Mouse (Mus musculus) kidney, adult 8-10 months (tissue): ENCODE data around the gene Hagh.

Source experiments
- DNase-seq, 2 experiments: peaks; one replicate each; pipeline ENCODE4 v3.0.0; 2022

The Hagh gene

DNA sequence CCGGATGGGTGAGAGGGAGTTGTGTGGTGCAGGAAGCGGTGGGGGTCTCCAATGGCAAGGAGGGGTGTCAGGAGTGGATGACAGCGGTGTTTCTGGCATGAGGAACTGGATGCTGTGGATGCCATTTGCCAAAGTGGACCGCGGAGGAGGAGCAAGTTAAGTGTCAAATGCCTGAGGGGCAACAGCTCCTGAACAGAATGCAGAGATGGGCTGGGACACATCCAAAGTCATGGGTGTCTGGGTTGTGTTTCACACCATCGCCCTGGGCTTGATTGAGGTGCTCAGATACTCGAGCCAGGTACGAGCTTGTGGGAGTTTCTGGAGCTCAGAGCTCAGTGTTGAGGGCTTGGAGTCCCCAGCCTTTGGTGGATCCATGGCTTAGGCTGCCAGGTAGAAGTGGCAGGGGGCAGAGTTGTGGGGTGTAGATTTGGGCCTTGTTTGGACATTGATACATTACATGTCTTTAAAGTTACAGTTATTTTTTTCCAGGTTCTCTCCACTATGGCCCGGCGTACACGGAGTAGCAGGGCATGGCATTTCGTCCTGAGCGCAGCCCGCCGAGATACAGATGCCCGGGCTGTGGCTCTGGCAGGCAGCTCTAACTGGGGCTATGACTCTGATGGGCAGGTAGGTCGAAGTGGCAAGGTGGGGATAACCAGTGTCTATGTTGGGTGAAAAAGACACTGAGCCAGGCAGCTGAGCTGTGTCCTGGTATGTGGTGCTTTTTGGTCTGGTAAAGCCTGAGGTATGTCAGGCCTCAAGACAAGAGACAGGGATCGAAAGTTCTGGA lies 47.5 kb downstream of the Hagh start:
- DNase-seq = no peak

GRCm38 (mm10) chr17:24888862-24889261 lies 48.9 kb downstream of the Hagh start:
- no peak for DNase-seq

- DNase-seq = no peak
These were observed 50.5 kb downstream of the Hagh start for GRCm38 (mm10) chr17:24890151-24891092.

DNA sequence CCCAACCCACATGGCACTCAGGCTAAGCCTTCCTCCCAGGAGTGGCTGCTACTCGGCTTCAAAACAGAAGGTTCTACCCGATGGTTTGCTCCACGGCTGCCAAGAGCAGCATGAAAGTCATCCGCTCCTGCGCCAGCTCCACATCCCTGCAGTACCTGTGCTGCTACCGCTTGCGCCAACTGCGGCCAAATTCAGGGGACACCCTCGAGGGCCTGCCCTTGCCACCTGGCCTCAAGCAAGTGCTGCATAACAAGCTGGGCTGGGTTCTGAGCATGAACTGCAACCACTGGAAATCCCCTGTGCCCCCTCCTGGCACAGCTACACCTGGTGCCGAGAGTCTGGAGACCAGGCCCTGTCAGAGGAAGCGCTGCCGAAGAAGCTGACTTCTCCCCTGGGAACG lies 51.4 kb downstream of the Hagh start:
- DNase-seq = no peak

- no peak for DNase-seq
These were observed 52.8 kb downstream of the Hagh start for GRCm38 (mm10) chr17:24892785-24893184.

DNA sequence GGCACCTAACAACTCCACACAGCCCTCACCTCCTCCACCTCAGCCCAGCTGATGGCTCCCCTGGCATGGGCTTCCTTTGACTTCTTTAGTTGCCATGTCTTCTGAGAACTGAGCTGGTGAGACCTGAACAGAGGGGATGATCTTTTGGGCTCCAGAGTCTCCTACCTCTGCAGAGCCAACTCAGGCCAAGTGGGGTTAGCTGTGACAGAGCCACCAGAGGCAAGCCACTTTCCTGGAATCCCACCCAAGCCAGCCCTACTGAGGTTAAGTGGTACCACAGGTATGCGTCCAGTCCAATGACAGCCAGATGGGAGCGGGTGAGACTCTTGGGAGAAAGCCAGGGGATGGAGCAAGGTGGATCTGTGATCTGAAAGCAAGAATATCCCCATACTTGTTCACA lies 53.3 kb downstream of the Hagh start:
- DNase-seq = no peak

DNA sequence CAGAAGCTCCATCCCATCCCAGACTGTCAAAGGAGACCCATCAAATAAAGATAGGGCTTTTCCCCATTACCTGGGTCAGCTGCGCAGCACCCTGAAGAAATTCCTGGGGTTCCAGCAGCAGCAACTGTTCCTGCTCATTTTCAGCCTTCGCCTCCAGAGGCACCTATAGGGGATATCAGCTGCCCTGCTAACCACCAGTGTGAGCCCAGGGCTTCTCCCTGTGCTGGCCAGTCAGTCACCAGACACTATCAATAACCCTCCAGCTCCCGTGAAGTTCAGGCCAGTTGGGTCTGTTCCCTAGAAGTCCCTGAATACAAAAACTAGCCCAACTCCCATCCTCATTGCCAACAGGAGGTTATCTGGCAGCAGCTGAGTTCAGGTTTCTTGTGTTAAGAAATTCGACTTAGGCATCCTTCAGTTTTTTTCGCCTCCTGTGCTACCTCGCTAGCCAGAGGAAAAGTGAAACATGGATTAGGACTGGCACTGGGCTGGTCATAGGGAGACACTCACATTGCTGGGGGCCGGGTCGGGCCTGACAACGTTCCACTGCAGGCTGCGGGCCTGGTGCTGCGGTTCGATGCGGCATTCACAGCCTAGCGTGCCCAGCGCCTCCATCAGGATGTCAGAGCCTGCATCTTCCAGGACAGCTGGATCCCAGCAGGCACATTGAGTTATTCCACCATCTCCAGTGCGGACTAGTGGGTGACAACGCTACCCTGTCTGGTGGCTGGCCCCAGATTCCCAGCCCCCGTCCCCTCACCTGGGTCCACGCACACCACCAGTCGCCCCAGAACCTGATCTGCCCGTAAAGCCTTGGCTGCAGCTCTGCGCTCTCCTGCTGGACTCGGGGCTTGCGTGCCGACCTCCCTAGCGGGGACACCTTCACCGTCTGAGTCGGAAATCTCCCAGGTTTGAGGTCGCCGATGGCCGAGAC lies 54.4 kb downstream of the Hagh start:
- no peak for DNase-seq

DNA sequence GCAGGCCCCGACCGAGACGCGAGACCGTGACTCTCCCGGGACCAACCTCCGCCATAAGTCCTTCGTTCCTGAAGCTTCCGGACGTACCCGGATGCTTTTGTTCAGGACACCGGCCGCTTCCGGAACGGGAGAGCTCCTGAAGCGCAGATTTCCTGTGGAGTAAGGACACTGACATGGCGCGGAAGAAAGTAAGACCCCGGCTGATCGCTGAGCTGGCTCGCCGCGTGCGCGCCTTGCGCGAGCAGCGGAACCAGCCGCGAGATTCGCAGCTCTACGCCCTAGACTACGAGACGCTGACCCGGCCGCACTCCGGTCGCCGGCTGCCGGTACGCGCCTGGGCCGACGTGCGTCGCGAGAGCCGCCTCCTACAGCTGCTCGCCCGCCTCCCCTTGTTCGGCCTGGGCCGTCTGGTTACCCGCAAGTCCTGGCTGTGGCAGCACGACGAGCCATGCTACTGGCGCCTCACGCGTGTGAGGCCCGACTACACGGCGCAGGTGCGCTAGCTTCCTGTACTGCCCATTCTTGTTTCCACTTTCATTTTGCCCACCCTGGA lies 55.1 kb downstream of the Hagh start, which contains the start of the genes Eme2 and Mrps34:
Gene Eme2, minus strand, starts transcription at position 93 of the 553 bp plus-strand sequence.
Gene Mrps34, plus strand, starts transcription at position 122 of the 553 bp plus-strand sequence.
- peak; percentile 81 to 86 for DNase-seq

- no peak for DNase-seq
These were observed 55.8 kb downstream of the Hagh start for GRCm38 (mm10) chr17:24895571-24896240.

DNA sequence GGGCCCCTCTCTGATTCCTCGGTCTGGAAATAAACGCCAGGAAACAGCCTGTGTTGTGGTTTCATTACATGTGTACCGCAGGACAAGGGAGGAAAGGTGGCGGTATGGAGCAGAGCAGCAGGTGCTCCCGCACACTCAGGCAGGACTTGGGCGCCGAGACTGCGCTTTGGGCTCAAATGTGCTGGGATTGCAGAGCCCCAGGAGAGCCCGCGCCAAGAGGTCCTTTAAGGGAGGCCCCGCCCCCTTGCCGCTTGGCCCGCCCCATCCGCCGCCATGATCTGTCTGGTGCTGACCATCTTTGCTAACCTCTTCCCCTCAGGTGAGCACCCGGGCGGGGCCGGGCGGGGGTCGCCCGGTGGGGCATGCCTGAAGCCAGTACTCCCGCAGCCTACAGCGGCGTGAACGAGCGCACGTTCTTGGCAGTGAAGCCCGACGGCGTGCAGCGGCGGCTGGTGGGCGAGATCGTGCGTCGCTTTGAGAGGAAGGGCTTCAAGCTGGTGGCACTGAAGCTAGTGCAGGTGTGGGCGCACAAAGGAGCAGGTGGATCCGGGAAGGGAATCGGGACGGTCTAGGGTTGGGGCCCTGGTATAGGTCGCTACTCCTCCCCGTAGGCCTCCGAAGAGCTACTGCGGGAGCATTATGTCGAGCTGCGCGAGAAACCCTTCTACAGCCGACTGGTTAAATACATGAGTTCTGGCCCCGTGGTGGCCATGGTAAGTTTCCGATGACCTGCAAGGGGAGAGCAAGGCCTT lies 56.5 kb downstream of the Hagh start, which contains the start of gene Nme3:
Gene Nme3, plus strand, starts transcription at position 260 of the 752 bp plus-strand sequence.
- peak; percentile 74 to 84 for DNase-seq

GRCm38 (mm10) chr17:24896993-24897269 lies 57.0 kb downstream of the Hagh start:
- no peak for DNase-seq

GRCm38 (mm10) chr17:24897600-24897999 lies 57.7 kb downstream of the Hagh start:
- DNase-seq = peak in 1 of 2 experiments; percentile 8

DNA sequence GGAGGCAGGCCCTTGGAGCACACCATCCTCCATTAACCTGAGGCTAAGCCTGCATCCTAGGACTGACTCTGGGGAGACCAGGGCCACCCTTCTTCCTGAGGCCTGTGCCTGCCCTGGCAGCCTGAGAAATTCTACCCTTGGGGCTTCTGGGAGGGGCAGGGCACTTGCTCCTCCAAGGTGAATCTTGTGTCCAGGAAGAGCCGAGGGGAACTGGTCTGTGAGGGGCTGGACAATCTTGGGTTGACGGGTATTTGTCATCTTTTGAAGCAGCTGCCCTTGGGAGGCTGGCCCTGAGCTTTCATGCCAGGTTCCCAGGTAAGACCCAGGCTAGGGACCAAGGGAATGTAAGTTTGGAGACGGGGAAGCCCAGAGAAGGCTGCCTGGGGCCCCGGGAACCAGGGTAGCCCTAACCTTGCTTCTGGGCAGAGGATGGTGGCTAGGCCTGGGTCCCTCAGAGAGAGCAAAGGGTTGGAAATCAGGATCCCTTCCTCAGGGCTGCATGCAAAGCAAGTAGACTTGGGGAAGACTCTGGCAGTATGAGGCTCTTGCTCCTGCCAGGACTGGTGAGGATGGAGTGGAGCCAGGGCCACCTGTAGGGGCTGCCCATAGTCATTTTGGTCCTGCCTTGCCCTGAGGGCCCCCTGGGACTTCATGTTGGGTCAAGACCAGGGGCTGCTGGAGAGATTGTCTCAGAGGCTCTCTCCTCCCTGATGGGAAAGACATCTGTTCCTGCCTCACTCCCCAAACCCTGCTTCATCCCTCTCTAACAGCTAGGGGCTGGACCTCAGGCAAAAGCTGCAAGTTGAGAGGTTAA lies 58.3 kb downstream of the Hagh start:
- peak in 1 of 2 experiments; percentile 4 for DNase-seq

DNA sequence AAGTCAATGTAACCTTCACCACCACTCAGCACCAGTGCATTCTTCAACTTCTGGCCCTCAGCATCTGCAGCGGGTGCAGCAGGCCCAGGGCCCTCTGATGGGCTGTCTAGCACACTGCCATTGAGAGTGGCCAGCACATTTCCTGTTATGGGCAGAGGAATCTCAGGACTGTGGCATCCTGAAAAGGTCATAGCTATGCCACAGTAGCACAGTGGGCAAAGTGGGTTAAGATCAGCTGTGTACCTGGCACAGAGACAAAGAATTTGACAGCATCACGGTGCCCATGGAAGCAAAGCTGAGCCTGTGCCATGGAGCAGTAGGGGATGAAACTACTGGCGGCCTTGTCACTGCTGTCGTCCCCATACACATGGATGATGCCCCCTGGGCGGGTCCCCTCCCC lies 59.2 kb downstream of the Hagh start:
- DNase-seq = peak in 1 of 2 experiments; percentile 9

GRCm38 (mm10) chr17:24900014-24900413 lies 60.1 kb downstream of the Hagh start:
- DNase-seq = no peak

DNA sequence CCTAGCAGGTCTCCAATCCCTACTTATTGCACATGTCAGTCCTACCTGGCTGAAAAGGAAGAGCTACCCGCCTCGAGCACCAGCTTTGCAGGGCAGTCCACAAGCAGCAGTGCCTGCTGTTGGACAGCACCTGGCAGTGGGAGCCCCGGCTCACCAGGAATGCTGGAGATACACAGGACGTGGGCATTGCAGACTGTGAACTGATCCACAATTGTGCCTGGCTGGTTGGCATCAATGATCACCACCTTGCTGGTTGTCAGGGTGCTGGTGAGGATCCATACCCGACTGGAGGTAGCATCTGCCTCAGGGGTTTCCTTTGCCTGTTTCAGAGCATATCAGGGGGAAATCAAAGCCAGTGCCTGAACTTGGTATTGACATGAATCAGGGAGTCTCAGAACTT lies 62.2 kb downstream of the Hagh start:
- no peak for DNase-seq

DNA sequence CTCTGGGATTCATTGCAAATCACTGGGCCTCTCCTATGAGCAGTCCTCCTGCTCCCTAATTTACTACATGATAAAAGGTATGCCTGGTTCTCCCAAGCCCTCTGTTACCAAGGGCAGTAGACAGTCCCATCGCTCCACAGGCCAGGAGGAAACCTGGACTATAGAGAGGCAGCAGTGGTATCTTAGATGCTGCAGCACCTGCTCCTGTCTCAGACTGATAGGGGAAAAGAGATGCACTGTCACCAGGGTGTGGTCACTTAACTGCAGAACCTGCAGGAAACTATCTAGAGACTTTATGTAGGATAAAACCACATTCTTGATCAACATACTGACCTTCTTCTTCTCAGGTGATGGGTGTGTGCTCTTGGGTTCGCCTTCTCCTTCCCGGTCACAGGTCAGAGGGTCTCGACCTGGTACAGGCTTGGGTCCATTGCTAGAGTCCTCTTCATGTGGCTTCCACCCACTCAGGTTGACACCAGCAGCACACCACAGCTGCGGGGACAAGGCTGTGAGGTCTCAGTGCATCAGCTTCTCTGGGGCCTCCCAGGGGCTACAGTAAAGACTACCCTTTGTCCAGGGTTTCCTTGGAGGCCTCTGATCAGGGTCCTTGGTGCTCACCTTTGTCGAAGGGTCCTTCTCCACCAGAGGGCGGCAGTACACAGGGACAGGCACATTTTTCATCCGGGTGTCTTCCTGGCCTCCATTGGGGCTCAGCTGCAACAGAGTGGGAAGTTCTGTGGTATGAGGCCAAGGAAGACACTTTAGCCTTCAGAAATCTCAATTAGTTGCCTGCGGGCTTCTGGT lies 62.9 kb downstream of the Hagh start:
- DNase-seq = peak in 1 of 2 experiments; percentile 60

GRCm38 (mm10) chr17:24903767-24904166 lies 63.8 kb downstream of the Hagh start:
- no peak for DNase-seq

GRCm38 (mm10) chr17:24907591-24907990 lies 67.6 kb downstream of the Hagh start:
- DNase-seq = no peak
